Mouse (Mus musculus) heart, postnatal 10 days (tissue): ENCODE data around the gene Crip1. TPM values are rescaled to one million over a fixed set of nuclear protein-coding genes. Genes with fewer than 3 reads are reported as not detected.

Source experiments
- DNase-seq, 2 experiments: peaks; one replicate each; pipeline ENCODE4 v3.0.0; 2021
- intact Hi-C: fragments of 180-260 bp; cut with DNase I; formaldehyde crosslinking; loops from one replicate; pipeline ENCODE4 v1.15.1; 2025
- total RNA-seq, 2 experiments: library from RNA; stranded (reverse); gene quantifications; 2 replicates each; pipeline ENCODE4 v1.2.3; 2021

Crip1 gene
- total RNA-seq, 2 experiments from 2014 or later = 260 to 267 TPM

DNA sequence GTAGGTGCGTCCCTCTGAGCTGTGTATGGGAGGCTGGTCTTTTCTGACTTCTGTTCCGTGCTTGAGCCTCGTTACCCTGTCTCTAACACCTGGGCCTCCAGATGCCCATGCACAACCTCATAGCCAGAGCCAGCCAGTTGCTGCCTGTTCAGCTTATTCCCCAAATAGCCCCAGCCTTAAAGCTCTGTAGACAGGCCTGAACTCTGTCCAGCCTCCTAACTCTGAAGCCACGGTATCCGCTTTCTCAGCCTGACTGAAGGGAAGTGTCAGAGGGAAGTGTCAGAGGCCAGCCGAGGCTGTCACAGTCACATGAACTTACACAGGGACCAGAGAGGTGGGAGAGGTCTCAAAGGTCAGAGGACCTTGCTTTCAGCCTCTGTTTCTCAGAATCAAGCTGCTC lies 21.4 kb upstream of the Crip1 start:
- intact Hi-C loops = no loop called here
- no peak for DNase-seq

DNA sequence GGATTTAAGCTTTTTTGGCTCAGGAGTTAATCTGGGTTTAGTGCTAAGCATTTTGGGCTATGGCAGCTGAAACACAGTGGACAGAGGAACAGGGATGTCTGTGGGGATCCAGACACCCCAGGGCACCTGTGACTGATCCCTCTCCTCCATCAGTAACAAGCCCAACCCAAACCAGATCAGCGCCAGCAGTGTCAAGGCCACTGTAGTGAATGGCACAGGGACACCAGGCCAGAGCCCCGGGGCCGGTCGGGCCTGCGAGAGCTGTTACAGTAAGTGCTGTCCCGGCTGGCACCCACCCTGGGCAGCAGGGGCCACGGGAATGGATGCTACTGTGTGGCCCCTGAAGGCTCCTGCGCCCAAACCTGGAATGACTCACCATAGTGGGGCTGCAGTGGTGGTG lies 15.4 kb upstream of the Crip1 start:
- intact Hi-C loops = no loop called here
- no peak for DNase-seq

DNA sequence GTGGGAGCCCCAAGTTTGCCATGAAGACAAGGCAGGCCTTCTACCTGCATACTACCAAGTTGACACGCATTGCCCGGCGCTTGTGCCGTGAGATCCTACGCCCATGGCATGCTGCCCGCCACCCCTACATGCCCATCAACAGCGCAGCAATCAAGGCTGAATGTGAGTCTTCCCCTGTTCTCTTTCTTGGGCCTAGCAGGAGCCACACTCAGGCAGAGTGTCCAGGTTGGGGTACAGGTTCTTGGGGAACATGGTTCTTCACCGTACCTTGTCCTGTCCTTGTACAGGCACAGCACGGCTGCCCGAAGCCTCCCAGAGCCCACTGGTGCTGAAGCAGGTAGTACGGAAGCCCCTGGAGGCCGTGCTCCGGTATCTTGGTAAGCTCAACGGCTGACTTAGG lies 14.5 kb upstream of the Crip1 start:
- intact Hi-C loops = no loop called here
- DNase-seq = no peak

DNA sequence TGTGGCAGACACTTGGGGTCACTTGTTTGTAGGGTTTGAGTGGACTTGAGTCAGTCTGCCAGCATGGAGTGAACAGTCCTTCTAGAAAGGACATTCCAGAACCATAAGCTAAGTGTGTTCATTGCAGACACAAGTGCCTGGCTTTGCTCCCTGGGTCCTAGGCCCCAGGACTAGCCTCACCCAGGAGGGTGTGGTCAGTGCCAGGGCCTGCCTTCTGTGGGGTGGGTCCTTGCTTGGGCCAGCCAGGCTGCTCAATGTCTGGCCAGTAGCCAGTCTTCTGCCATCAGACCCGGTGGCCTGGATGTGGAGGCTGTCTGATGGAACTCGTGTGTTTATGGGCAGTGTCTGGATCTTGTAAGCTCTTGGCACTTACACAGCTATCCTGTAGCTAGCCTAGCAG lies 13.5 kb upstream of the Crip1 start:
- peak; percentile 92 to 95 for DNase-seq

DNA sequence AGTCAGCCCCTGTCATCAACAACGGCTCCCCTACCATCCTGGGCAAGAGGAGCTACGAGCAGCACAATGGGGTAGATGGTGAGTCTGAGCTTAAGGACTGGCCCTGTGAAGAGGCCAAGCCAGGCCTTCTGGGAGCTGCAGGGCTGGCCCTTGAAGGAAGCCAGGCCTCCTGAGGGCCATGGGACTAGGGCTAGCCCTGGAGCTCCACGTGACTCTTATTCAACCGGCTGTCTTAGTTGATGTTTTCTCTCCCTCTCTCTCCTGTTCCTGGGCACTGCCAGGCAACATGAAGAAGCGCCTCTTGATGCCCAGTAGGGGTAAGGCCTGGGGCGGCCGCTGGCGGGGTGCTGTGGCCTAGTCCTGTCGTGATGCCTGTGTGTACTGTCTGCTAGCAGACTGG lies 12.9 kb upstream of the Crip1 start:
- intact Hi-C loops = no loop called here
- no peak for DNase-seq

More for the DNA sequence above, 13.5 kb upstream of the Crip1 start:
- intact Hi-C loops = no loop called here

DNA sequence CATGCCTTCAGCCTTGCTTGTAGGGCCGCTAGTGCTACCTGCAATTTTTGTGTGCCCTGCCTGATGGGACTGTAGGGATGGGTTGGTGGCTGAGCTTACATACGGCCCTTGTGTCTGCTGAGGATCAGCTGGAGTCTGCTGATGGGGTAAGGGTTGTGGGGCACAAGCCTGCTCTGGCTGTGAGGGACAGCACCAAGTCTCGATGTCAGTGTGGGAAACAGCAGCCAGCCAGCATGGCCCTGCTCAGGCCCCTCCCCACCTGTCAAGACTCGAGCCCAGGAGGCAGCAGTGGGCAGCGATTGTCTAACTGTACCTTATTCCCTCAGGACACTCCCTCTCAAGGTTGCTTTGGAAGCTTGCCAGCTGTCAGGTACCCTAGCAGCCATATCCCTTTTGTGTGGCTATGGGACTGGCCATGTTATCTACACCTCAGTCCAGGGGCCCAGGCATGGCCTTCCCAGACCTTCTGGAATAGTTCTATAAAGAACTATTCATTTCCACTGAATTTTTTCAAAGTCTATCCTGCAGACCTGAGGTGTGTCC lies 12.2 kb upstream of the Crip1 start:
- no peak for DNase-seq
- intact Hi-C loops = no loop called here

DNA sequence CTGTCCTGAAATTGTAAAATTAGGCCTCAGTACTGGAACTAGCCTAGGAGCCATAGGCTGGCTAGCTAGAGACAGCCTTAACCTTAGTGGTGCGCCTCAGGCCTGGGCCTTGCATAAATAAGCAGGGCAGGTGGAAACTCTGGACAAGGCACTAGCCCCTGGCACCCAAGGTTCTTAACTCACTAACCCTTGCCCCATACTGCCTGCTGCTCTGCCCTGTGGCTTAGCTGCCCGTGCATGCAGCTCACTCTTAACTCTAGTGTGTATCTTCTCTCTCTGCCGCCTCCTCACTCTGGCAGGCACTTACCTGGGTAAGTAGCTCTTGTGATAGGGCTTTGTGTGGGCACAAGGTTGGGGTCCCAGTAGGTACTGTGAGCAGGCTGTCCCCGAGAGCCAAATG lies 11.6 kb upstream of the Crip1 start:
- no peak for DNase-seq
- intact Hi-C loops = no loop called here

DNA sequence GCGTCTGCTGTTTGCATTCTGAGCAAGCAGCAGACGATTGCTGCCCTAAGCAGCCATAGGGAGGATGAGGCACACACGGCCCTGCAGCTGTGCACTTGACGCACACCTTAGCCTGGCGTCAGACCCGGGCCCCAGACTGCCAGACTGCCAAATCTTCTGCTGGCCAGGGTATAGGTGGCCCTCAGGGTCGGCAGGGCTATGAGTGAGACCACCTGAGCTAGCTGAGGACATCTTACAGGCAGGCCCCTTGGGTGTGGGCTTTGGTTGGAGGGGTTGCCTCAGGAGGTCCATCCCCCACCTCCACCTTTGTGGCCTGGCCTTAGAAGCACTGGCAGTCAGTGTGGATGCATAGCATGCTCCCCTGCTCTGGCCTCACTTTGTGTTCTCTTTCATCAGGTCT lies 10.7 kb upstream of the Crip1 start:
- intact Hi-C loops = no loop called here
- DNase-seq = no peak

DNA sequence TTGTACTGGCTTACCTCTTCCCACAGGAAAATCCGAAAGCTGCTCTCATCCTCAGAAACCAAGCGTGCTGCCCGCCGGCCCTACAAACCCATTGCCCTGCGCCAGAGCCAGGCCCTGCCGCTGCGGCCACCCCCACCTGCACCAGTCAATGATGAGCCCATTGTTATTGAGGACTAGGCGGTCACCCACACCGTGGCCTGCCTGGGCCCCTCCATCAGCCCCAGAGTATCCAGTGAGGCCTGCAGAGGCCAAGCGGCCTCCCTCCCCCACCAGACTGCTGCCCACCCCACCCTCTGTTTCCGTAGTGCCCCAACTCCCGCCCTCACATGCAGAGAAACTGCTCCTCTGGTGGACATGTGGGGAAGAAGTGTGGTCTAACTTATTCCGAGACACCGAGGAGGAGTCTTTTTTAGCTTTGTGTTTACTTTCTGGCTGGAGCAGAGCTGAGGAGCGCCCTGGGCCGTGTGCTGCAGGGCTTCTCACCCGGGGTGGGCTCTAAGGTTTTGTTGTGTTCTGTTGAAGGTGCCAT lies 9.6 kb upstream of the Crip1 start:
- no peak for DNase-seq
- intact Hi-C loops = no loop called here

DNA sequence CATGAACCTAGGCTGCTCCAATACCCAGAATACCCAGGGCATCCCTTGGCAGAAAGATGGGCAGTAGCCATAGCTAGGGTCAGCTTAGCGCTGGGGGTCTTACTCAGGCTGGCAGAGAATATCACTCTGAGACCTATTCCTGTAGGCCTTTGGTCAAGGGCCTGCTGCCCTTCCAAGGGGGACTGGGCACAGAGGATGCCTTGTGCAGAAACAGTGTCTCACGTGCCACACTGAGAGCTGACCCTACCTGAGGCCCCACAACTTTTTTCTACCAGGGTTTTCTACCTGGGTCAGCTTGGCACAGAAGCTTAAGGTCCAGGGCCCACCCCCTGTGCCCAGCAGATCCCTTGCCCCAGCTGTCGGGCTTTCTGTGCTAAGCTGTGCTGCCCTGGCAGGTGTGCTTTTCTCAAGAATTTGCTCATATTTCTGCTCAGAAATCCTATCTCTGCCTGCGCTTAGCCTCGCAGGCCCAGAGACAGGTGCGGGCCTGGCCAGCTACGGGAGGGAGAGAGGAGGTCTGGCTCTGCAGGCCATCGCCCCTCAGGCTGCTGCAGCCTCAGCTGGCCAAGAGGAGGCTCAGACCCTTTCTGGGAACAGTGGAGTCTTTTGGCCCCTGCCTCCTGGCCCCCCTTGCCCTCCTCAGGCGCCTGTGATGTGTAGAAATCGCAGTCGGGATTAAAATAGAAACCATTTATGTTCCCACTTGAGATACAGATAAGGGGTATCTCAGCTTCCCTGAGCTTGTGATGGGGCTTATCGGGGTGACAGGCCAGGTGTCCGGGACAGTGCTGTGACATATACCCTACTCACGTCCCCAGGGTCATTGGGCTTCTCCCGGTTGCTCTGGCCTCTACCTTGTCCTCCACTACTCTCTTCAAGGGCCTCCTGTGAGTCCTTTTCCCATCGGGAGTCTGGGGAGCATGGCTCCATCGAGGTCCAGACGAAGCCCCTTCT lies 8.6 kb upstream of the Crip1 start:
- peak; percentile 62 to 79 for DNase-seq

DNA sequence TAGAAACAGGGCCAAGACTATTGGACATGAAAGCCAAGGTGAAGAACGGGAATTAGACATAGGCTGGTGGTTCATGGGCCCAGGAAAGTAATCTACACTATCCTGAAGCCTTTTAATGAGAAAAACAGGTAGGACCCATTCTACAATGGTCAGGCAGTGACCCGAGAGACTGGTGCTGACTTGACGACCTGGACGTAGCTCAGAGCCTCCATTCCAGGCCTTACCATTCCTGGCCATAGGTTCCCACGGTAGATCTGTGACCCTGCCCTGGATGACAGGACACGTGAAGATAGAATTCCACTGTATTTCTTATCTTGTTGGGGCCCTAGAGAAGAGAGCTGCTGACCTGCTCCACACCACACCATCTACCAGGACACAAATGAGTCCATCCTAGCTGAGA lies 7.8 kb upstream of the Crip1 start:
- no peak for DNase-seq
- intact Hi-C loops = no loop called here

More for the DNA sequence above, 8.6 kb upstream of the Crip1 start:
- intact Hi-C loops = no loop called here

DNA sequence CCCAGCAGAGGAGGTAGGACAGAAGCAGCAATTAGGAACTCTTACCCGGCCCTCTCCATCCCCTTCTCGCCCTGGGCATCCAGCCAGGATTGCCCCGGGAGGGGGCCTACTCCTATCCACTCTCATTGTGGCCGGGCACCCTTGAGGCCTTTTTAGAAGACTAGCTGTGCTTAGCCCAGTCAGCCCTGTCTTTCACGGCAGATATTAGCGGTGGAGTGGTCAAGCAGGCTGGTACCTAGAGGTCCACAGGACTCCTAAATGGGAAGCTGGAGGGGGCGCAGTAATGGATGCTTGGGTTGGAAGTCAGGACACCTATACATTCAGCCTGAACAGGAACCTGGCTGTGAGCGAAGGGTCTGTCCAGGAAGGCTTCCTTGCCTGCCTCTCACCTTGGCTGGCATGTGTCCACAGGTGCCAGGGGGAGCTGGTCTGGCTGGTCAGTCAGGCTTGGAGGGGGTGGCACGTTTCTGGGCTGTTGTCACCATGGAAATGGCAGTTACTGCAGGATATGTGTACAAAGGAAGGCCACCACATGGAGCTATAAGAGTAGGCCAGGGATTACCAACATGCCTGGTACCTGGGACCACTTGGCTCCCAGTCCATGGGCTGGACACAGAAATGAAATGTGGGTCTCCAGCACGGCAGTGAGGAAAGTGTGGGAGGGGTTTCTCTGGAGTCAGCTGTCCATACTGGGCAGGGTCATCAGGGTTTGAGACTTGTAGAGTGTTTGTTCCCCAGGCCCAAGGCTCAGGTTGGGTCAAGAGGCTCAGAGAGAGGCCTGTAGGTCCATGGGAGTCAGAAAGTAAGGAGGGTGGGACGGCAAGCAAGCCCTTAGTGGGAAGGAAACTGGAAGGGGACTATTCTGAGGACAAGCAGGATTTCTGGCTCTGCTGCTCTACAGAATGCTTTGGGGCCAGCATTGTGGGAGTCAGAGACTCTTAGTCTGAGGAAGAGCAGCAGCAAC lies 6.9 kb upstream of the Crip1 start:
- DNase-seq = no peak
- intact Hi-C loops = loop anchor here (1.0 kb wide), 1 partner anchor 22 kb away; no protein-coding TSS in a partner anchor

DNA sequence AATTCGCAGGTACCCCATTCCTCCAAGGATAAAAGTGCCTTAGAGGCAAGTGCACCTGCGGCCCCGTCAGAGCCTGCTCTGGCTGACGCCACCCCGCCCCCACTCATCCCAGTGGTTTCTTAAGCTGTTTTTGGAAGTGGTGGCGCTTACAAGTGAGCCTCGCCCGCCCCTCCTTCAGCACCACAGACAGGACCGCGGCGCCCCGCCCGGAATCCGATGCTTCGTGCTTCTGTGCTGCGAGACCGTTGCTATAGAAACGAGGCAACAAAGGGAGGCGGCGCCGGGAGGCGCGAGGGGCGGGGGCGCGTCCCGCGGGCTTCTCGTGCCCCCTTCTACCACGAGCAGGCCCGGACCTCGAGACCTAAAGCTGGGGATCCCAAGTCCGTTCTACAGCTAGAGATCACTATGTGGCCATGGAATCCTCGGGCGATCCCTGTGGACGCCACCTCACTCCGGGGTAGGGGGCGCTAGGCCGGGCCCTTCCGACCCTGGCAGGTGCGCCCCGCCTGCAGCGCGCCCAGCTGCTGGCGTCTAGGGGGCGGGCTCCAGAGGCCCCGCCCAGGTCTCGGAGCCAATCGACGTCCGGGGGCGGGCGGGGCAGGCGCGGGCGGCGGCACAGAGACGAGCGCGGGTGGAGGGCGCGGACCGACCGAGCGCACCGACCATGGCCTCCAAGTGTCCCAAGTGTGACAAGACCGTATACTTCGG lies 6.1 kb upstream of the Crip1 start, which contains the start of gene Crip2:
Gene Crip2, plus strand, starts transcription at position 329 of the 708 bp plus-strand sequence.
- DNase-seq = peak; percentile 95 to 97
- intact Hi-C loops = loop anchor here (1.0 kb wide), 1 partner anchor 23 kb away; no protein-coding TSS in a partner anchor

DNA sequence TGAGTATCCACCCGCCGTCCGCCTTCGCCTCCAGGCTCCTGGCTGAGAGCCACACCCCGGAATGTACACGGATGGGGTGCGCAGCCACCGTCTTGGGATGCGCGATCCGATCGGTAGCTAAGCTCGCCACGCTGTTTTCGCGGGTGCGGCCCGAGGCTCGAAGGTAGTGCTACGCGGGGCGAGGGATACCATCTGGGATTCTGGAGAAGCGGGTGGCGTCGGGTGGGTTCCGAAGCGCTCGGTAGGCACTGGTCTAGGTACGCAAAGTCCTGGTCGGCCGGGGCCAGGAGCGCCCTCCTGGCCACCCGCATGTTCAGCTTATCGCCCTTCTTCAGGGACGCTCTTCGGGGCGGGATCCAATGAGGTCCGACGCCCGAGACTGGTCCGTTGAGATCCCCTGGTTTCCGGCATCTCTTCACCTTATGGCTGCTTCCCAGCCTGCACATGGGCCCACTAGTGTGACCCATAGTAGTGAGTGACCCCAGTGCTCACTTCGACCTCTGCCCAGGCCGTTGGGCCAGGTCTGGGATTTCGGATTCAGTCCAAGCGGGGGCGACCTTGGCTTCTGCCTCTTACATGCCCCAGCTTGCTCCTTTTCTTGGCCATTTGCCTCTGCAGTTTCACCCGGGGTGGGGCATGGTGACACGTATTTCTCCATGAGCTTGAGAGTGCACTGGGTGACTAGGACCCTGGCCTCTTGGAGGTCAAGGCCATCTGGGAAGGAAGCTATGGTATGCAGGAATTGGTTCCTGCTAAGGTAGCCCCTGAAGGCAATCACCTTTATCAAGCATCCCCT lies 5.3 kb upstream of the Crip1 start:
- intact Hi-C loops = no loop called here
- peak; percentile 80 to 88 for DNase-seq

DNA sequence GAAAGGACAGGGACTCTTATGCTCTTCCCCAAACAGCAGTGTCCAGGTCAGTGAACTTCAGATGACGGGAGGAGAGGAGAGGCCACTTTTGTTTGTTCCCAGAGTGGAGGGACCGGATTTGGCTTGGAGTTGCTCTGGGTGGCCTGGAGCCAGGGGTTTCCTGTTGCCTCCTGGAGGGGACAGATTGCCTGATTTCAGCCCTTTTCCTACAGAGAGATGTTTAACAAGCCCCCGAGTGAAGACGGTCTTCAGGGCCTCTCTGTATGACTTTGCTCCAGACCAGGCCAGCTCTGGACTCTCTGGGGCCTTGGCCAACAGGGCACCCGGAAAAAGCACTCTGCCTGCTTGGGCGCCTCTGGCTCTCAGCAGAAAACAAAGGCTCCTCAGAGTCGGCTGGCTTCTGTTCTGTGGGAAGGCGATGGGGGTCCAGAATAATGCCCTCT lies 4.6 kb upstream of the Crip1 start:
- peak; percentile 79 to 84 for DNase-seq
- intact Hi-C loops = no loop called here

DNA sequence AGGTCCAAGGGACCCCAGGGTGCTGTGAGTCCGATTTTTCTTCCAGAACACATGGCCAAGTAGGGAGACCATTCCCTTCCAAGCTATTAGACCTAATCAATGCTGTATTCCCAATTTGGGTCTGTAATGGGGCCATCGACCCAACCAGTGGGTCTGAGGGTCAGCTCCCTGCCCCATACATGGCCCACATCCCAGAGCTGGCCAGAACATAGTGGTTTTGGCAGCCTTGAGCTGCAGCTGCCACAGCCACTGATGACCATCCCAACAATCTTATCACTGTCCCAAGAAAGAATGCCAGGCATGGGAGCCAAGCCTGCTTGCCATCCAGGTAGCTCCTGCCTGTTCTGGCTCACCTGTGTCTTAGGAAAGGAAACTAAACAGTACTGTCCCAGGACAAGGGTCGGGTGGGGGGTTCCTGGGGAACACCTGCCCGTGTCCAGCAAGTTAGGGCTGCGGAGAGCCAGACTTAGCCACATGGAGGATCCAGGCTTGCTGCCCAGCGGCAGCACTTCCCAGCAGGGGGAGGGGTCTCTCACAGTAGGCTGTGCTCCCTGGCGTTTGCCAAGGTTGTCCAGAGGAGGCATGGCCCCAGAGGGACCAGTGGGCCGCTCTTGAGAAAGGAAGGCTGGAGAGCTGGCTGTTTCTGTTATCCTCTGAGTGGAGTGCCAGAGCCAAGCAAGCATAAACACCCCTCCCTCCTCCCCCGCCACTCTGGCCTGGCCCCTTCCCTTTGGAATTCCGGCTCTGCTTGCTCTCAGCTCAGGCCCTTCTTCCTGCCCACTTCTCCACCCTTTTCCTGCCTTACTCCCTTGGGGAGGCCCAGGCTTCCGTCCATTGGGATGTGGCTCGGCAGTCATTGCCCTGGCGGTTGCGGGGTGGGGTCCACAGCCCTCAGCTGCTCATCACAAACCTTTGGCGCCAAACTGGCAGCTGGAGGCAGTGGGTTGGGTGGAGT lies 3.8 kb upstream of the Crip1 start:
- intact Hi-C loops = no loop called here
- peak; percentile 92 to 95 for DNase-seq

DNA sequence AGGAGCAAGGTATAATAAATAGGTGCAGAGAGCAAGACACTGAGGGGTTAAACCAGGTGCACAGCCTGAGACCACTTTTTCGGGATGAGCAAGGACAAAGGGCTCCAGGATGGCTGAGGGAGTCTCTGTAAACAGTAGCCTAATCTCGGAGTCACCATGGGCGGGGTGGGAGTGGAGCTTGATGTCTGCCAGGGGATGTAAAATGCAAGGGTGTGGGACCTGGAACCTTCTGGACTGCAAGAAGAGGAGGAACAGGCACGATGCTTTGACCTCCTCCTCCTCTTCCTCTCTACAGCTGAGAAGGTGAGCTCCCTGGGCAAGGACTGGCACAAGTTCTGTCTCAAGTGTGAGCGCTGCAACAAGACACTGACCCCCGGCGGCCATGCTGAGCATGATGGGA lies 3.0 kb upstream of the Crip1 start:
- intact Hi-C loops = no loop called here
- DNase-seq = peak in 1 of 2 experiments; percentile 59
